Mouse (Mus musculus): ENCODE results near the gene Riiad1. TPM values are rescaled to one million over a fixed set of nuclear protein-coding genes. Genes with fewer than 3 reads are reported as not detected.

Gene Riiad1
- 1 to 10 TPM; 4.5 to 5.7 TPM for total RNA-seq (2021)

GRCm38 (mm10) chr3:94480291-94480884, at the start of gene Riiad1:
Gene Riiad1 (minus strand): TSS chr3:94480341.
- intact Hi-C loops (cut with DNase I), result no loop called here
- DNase-seq (ENCODE audit: low spot score in 2 of 2), result no peak

- intact Hi-C loops (cut with DNase I), result no loop called here
- no peak for DNase-seq (ENCODE audit: low spot score in 2 of 2)
Observed at GRCm38 (mm10) chr3:94526731-94527130, 46.6 kb upstream of the Riiad1 start.

- DNase-seq (ENCODE audit: low spot score in 2 of 2), result no peak
- intact Hi-C loops (cut with DNase I), result no loop called here
Observed at GRCm38 (mm10) chr3:94506664-94507063, 26.5 kb upstream of the Riiad1 start.

GRCm38 (mm10) chr3:94502243-94502642, 22.1 kb upstream of the Riiad1 start:
- DNase-seq (ENCODE audit: low spot score in 2 of 2), result no peak
- intact Hi-C loops (cut with DNase I), result loop anchor here (1.0 kb wide), 1 partner anchor 46 kb away; no protein-coding TSS in a partner anchor

- intact Hi-C loops (cut with DNase I), result no loop called here
- DNase-seq (ENCODE audit: low spot score in 2 of 2), result no peak
Observed at GRCm38 (mm10) chr3:94497162-94497561, 17.0 kb upstream of the Riiad1 start.

- no peak for DNase-seq (ENCODE audit: low spot score in 2 of 2)
- intact Hi-C loops (cut with DNase I), result no loop called here
Observed at GRCm38 (mm10) chr3:94487581-94487980, 7.4 kb upstream of the Riiad1 start.

- DNase-seq (ENCODE audit: low spot score in 2 of 2), result no peak
- intact Hi-C loops (cut with DNase I), result loop anchor here (2.0 kb wide), 1 partner anchor 21 kb away; no protein-coding TSS in a partner anchor
Observed at GRCm38 (mm10) chr3:94485922-94486321, 5.8 kb upstream of the Riiad1 start.

GRCm38 (mm10) chr3:94483790-94484439, 3.8 kb upstream of the Riiad1 start:
- peak; percentile 95 for DNase-seq (ENCODE audit: low spot score in 2 of 2)
- intact Hi-C loops (cut with DNase I), result loop anchor here (2.0 kb wide), 1 partner anchor 19 kb away; no protein-coding TSS in a partner anchor

GRCm38 (mm10) chr3:94482764-94483385, 2.7 kb upstream of the Riiad1 start:
- DNase-seq (ENCODE audit: low spot score in 2 of 2), result no peak

GRCm38 (mm10) chr3:94481429-94481828, 1.3 kb upstream of the Riiad1 start:
- no peak for DNase-seq (ENCODE audit: low spot score in 2 of 2)
- intact Hi-C loops (cut with DNase I), result no loop called here

More at GRCm38 (mm10) chr3:94482764-94483385, 2.7 kb upstream of the Riiad1 start:
- intact Hi-C loops (cut with DNase I), result no loop called here

- intact Hi-C loops (cut with DNase I), result no loop called here
- DNase-seq (ENCODE audit: low spot score in 2 of 2), result no peak
Observed at GRCm38 (mm10) chr3:94479564-94479963, 577 bp downstream of the Riiad1 start.

GRCm38 (mm10) chr3:94478591-94479169, 1.5 kb downstream of the Riiad1 start:
- DNase-seq (ENCODE audit: low spot score in 2 of 2), result no peak
- intact Hi-C loops (cut with DNase I), result no loop called here

GRCm38 (mm10) chr3:94477981-94478422, 2.1 kb downstream of the Riiad1 start, which contains the start of gene Celf3:
Gene Celf3 (plus strand): TSS chr3:94478295.
- DNase-seq (ENCODE audit: low spot score in 2 of 2), result peak; percentile 74 to 76
- intact Hi-C loops (cut with DNase I), result no loop called here

- intact Hi-C loops (cut with DNase I), result no loop called here
- peak; percentile 56 to 61 for DNase-seq (ENCODE audit: low spot score in 2 of 2)
Observed at GRCm38 (mm10) chr3:94477444-94477843, 2.7 kb downstream of the Riiad1 start.

- intact Hi-C loops (cut with DNase I), result no loop called here
Observed at GRCm38 (mm10) chr3:94476301-94477035, 3.7 kb downstream of the Riiad1 start.

GRCm38 (mm10) chr3:94473567-94474232, 6.4 kb downstream of the Riiad1 start:
- intact Hi-C loops (cut with DNase I), result no loop called here
- DNase-seq (ENCODE audit: low spot score in 2 of 2), result no peak

More at GRCm38 (mm10) chr3:94476301-94477035, 3.7 kb downstream of the Riiad1 start:
- DNase-seq (ENCODE audit: low spot score in 2 of 2), result no peak

GRCm38 (mm10) chr3:94473115-94473505, 7.0 kb downstream of the Riiad1 start:
- DNase-seq (ENCODE audit: low spot score in 2 of 2), result no peak
- intact Hi-C loops (cut with DNase I), result no loop called here

- intact Hi-C loops (cut with DNase I), result no loop called here
- no peak for DNase-seq (ENCODE audit: low spot score in 2 of 2)
Observed at GRCm38 (mm10) chr3:94472447-94473114, 7.6 kb downstream of the Riiad1 start.

- intact Hi-C loops (cut with DNase I), result no loop called here
- no peak for DNase-seq (ENCODE audit: low spot score in 2 of 2)
Observed at GRCm38 (mm10) chr3:94468931-94469330, 11.2 kb downstream of the Riiad1 start.

Measured in left cerebral cortex, postnatal 36 days (tissue).